Mouse (Mus musculus) yolk sac, embryonic 10.5 days (tissue): ENCODE data around the gene Nme7.

Experiments used
- DNase-seq: peaks from one replicate; pipeline ENCODE4 v3.0.0-alpha.2; 2017; ENCODE audit warnings: low spot score

Nme7 gene

DNA sequence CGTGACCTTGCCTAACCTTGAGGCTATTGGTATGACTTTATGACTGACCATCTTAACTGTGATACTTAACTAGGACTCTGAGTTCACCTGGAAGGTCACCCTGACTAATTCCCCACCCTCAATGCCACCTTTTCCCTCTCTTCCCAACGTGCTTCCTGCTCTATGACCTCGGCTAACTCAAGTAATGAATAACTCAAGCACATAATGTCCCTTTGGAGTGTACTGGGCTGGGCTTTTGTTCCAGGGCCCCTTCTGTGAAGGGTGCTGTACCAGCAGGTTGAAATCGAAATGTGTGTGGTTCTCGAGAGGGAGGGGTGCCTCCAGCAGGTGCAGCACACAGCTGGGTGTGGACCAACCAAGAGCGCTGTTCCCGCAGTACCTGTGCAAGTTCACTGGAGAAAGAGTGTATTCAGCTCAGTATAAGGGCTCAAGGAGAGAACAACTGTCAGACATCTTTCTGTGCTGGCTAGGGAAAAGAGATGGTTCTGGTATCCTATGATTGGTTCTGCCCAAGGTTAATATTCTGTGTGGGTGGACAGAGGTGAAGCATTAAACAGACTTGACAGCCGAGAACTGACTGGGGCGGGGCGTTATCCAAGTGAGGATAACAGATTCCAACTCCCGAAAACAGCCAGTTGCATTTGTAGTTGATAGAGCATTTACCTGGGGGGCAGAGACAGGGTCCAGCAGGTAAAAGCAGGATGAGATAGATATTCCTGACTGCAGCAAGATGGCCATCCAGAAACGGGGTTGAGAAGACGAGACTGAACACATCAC is 157.2 kb downstream of the Nme7 start:
- DNase-seq: peak; percentile 67

DNA sequence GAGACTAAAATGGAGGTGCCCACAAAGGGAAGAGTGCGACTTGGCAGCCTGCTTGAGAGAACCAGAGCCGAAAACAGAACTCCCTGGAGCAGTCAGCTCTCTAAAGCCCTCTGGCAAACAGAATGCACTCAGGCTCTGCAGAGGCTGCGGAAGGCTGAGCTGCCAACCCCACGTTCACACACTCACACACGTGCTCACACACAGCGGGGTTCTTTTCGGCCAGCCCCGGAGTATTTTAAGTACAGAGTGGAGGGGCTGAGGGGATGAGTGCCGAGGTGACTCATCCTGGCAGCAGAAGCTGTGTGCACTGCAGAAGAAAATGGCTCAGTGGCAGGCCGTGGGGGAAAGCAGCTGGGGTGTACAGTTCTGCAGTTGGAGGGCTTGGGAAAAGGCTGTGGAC is 157.8 kb downstream of the Nme7 start:
- DNase-seq: no peak

DNA sequence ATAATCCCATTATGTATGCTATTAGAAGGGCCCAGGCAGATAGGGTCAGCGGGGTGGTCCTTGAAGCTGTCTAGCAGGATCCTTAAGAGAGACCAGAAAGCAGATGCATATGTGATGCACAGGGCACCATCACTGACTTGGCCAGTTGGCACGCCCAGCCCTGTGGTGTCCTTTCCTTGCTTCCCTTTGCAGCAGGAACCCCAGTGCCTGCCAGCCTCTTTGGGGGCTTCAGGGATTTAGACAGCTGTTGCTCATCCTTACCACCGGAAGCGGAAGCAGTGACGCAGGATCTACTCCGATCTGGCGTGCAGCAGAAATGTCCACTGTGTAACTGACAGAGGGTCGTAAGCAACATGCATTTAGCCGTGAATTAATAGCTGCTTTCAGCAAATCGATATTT is 163.5 kb downstream of the Nme7 start:
- DNase-seq: no peak

DNA sequence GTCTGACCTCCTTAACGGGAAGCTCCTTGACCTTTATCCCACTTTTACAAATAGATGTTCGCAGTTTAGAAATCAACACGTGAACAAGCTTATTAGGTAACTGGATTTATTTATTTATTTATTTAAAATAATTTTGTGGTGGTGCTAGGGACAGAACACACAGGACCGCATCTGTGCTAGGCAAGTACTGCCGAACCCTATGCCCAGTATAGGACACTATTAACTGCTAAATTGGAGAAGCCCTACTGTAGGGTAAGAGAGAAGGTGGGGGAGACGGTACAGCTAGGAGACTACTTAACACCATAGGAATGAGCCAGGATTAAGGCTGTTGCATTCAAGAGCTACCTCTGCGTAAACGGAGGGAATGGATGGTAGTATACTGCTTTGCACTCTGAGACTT is 164.4 kb downstream of the Nme7 start:
- DNase-seq: no peak

DNA sequence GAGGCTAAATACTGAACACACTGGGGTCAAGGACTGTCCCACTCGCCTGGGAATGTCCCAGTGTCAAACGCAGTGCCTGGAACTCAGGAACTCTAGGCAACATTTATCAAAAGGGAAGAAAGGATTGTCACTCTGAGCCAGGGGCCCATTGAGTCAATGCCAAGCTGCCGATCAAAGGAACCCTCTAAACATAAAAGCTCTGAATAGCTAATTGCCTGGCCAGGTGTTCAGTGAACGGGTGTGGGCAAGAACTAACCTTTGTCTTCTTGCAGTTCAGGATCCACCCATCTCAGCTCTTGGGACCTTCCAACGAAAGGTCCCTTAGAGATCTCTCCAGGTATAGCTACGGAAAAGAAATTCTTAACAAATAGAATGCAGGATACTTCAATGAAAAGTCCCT is 167.1 kb downstream of the Nme7 start:
- DNase-seq: no peak

DNA sequence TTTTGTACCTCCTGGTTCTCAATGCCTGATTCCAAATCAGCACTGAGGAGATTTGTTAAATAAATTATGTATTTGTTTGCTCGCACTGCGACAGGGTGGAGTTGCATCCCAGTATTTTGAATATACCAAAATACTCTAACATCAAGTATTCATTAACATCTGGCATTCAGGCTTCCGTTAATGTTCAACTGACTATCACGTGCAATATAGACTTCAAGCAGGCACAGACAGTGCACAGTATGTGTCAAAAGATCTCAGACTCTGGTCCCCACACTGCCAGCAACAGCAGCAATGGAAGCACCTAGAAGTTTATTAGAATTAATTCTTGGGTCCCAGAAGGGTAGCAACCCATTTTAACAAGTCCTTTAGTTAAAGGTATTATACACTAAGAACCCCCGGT is 167.7 kb downstream of the Nme7 start:
- DNase-seq: no peak

DNA sequence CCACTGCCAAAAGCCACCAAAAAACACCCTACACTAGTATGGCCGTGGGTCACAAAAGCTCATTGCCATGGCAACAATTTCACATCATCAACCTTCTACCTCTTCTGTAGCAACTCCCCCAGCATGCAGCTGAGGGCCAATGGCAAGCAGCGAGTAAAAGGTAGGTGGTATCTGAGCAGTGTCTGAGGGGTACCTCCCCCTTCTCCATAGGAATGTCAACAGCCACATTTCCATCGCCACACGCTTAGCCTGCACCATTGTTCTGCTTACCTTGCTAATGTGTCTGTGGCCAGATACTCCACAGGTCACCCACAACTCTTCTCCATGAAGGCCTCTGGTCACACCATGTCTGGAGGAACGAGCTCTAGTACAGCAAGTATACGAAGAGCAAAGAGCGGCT is 169.5 kb downstream of the Nme7 start:
- no peak for DNase-seq

DNA sequence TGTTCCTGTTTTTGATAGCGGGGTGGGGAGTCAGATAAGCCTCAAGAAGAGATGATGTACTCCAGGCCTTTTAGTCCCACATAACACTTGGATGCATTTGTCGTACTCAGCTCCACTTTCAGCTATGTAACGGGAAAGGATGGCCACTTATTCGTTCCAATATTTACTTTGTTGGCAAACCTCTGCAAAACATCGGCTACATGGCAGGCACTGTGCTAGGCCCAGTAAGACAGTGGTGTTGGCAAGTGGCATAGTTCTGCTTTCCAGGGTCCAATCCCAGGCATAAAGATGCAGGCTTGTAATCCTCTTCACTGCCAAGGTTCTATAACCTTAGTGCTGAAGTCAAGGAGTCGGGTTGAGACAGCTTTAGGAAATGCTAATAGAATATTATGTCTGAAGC is 170.4 kb downstream of the Nme7 start:
- DNase-seq: no peak

DNA sequence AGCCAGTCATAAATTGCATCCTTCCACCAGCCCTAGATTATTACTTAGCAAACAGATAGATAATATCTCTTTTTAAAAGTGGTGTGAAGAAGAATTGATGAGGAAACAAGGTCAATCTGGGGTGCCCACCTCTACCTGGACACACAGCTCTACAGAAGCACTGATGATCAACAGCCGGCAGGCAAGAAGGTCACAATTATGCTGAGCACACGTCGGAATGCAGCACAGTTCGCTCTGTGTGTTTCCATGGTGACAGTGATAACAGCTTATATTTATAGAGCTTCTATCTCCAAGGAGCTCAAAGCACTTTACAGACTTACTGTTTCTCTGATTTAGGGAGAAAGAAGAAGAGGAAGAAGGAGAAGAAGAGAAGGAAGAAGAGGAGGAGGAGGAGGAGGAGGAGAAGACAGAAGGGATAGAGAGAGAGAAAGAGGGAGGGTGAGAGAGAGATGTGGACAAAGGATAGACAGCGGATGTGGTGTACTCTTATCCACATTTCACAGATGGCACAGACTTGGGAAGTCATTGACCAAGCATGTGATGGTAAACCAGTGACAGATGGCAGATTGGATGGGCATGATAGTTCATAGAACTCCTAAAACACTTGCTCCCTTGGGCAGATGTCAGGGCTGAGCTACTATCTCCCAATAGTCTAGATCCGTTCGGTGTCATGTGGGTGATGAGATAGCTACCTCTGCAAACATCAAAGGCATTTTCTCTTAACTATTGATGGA is 171.0 kb downstream of the Nme7 start:
- DNase-seq: no peak

DNA sequence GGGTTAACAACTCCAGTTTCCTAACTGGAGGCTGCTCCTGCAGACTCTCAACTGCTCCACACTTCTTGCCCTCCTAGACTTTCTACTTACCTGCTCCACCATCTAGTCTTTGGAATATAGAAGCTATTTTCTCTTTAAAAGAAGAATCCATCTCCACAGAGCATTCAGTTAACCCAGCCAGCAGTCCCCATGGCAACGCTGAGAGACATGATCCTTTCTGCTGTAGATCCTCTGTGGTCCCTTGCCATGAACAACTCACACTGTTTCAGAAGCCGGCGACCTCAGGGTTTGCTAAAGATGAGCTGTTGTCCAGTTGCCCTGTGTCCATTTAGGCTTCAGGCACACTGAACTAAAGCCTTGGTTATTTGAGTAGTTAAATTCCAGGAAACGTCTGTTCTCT is 172.0 kb downstream of the Nme7 start:
- no peak for DNase-seq

DNA sequence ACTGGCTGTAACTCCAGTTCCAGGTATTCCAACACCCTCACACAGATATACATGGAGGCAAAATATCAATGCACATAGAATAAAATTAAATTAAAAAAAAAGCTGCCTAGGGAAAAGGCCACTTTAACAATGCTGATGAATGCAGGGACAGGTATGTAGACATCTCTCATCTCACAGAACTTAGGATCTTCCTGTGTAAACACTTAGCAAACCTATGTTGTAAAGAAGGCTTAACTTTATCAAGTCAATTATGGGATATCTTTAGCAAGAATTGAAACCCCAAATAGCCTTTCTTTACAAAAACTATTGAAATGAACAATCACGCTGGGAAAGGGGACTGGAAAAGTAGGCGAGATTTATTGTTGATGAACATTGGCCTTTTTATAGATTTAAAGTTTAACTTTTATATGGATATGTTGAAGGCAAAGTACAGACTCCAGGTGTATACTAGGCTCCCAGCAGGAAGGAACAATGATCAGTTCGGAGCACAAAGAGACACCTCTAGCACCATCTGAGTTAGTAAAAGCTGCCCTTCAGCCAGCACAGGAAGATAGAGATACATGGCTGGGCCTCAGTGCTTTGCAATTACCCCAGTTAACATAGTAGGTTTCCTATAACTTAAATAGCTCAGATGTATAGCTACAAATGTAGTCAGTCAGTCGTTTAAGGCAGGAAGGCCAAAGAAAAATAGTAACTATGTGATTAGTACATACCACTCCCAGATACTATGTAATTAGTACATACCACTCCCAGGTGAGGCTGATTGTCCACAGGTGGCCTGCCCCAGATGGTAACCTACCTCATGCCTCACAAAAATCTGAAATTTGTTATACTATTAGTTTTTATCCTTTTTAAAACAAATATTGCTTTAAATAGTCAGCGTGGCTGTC is 177.1 kb downstream of the Nme7 start:
- no peak for DNase-seq

DNA sequence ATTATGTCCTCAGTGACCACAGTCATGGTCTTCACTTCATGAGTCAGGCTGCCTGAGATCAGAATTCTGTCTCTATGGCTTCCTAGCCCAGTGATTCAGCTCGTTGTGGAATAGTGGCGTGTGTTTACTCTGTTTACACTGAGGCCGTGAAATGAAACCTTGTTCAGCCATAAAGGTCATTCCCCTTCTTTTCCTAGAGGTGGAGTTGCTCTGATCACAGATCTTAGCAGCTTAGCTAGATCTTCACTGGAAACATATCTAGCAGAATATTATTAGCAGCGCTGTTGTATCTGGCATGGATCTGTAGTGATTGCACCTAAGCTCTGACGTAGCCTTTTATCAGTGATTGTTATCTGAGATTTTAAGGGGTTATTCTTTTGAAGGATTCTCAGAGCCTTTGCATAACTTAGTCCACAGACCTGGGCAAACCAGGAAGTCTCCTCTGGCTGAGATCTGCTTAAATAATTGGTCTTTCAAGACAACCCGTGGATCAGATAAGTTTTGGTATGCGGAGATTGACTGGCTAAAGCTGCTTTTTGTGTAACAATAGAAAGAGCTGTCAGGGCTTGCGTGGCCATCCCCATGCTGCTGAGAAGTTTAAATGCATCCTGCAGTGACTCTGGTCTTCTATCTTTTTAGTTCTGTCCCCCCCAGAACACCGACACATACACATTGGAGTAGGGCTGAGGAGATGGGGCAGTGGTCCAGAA is 177.9 kb downstream of the Nme7 start:
- DNase-seq: no peak

DNA sequence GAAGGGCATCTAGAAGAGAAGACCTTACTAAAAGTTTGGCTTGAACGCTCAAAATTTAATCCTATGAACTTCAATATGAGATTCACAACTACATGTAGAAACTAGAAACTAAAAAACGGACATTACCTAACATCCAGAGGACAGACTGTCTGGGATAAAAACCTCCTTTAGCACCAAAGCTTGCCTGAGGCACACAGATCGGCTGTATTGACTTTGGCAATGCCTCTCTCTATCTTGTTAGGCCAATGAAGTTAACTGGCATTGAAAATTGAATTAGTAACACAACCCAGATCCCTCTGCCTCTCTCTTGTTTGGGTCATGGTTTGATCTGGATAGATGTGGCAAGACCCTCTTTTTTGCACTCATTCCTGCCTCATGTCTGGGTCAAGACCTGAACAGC is 178.9 kb downstream of the Nme7 start:
- DNase-seq: no peak

DNA sequence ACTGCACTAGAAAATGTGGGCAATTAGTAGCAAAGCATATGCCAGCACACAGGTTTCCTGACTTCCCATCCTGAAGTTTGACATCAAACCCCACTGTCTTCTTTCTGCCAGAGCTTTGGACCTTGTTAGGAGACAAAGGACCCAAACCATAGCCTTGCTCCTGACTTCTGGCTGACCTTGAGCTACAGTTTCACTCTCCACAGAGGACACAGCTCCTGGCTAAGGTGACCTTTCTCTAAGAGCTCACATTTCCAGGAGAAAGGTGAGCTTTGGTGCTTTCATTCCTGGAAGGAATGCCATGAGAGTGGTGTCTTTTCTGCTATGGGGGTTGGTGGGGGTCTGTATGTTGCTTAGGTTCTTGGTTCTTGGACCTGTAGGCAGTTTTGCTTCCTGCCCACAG is 179.8 kb downstream of the Nme7 start:
- DNase-seq: no peak
